Mouse (Mus musculus) liver, embryonic 15.5 days (tissue): ENCODE measurements around the gene Cdc14a. TPM values are rescaled to one million over a fixed set of nuclear protein-coding genes. Genes with fewer than 3 reads are reported as not detected.

ENCODE experiments used
- ATAC-seq: fragments of 200-750 bp; cut with Nextera tagmentation; 2 replicates; pipeline ENCODE4 v1.8.0; 2017; ENCODE audit warnings: moderate number of reproducible peaks, mild to moderate bottlenecking, moderate library complexity; ENCODE audit not compliant: insufficient read depth
- H3K27ac ChIP-seq: fragments of 300-500 bp; sonication (generic); replicated peaks from 2 replicates; pipeline ENCODE4 v1.5.1; 2015; ENCODE audit warnings: mild to moderate bottlenecking, inconsistent platforms
- H3K27me3 ChIP-seq: fragments of 300-500 bp; sonication (generic); 2 replicates; pipeline ENCODE4 v1.6.1; 2015; ENCODE audit warnings: mild to moderate bottlenecking, inconsistent platforms
- H3K36me3 ChIP-seq: fragments of 300-500 bp; sonication (generic); replicated peaks from 2 replicates; pipeline ENCODE4 v1.6.1; 2015; ENCODE audit warnings: moderate library complexity, mild to moderate bottlenecking, inconsistent platforms
- H3K4me1 ChIP-seq: fragments of 300-500 bp; sonication (generic); replicated peaks from 2 replicates; pipeline ENCODE4 v1.6.1; 2015; ENCODE audit warnings: inconsistent platforms
- H3K4me2 ChIP-seq: fragments of 300-500 bp; sonication (generic); 2 replicates; pipeline ENCODE4 v1.6.1; 2015; ENCODE audit warnings: moderate library complexity, mild to moderate bottlenecking, inconsistent platforms
- H3K4me3 ChIP-seq: fragments of 300-500 bp; sonication (generic); replicated peaks from 2 replicates; pipeline ENCODE4 v1.5.1; 2015; ENCODE audit warnings: mild to moderate bottlenecking, inconsistent platforms
- H3K9ac ChIP-seq: fragments of 300-500 bp; sonication (generic); 2 replicates; pipeline ENCODE4 v1.6.1; 2015; ENCODE audit warnings: moderate library complexity, mild to moderate bottlenecking, inconsistent platforms
- H3K9me3 ChIP-seq: fragments of 300-500 bp; sonication (generic); replicated peaks from 2 replicates; pipeline ENCODE4 v1.6.1; 2016; ENCODE audit warnings: inconsistent platforms
- WGBS: fragments of 180-500 bp; shearing (Covaris S2); methylation state at CpG from one replicate; pipeline ENCODE4 v1.1.7; 2015; ENCODE audit warnings: mixed read lengths; ENCODE audit not compliant: insufficient replicate concordance; 5-methylcytosine and 5-hydroxymethylcytosine counted together
- polyA plus RNA-seq: library from polyadenylated mRNA; unstranded; fragments of >200 nt; fragmentation: Nextera tagmentation; extraction: Ambion mirVana; gene quantifications from 2 replicates; pipeline ENCODE4 v1.2.1, GENCODE M21; 2015

Gene Cdc14a
- polyA plus RNA-seq, result 1.9 and 2.1 TPM in 2 replicates

DNA sequence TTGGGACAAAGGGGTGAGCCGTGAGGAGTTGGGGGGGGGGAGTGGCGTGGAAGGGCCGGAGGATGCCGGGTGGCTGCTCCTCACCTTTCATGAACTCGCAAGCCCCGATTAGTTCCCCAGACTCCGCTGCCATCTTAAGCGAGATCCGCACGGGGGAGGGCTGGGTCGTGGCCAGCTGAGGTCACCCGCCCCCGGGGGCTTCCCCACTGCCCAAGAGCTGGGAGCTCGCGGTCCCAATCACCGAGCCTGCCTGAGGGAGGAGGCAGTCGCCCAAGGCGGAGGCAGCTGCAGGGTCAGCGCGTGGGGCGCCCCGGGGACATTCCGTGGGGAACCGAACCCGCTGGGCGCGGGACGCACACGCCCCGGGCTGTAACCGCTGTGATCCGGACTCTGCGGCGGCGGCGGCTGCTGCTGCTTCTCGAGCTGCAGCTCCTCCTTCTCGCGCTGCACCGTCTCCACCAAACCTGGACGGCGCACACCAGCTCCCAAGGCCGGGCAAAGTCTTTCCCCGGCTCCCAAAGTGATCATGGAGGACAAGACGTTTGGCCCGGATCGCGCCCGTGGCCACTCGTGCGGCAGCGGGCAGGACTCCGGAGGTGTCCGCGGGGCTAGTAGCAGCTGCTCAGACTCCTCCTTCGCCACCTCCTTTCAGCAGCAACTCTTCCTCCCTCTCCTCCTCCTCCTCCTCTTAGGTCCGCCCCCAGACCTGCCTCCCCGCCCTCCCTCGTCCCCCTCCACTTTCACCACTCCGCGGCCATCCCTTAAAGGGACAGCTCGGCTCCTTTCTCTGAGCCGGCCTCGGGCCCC lies at the start of gene Cdc14a:
Cdc14a (minus strand) TSS at position 680 of the 807 bp plus-strand sequence.
- Histone ChIP-seq H3K4me3 (peak within 1 kb of the TSS; percentile 91), H3K27ac (peak within 1 kb of the TSS; percentile 88), H3K9ac (peak within 1 kb of the TSS; percentile 85), H3K4me2 (peak within 1 kb of the TSS; percentile 100), H3K36me3 (no peaks in the 10 kb centered on the region; the same call in 1 of the 2 replicates), H3K9me3 (no peaks in the 10 kb centered on the region), H3K27me3 (no peaks in the 10 kb centered on the region), H3K4me1 (peaks cover 18% of the 10 kb centered on the region)
- WGBS, result under 1% methylated on average over 60 of the region's 64 CpGs
- peak; percentile 89 for ATAC-seq

DNA sequence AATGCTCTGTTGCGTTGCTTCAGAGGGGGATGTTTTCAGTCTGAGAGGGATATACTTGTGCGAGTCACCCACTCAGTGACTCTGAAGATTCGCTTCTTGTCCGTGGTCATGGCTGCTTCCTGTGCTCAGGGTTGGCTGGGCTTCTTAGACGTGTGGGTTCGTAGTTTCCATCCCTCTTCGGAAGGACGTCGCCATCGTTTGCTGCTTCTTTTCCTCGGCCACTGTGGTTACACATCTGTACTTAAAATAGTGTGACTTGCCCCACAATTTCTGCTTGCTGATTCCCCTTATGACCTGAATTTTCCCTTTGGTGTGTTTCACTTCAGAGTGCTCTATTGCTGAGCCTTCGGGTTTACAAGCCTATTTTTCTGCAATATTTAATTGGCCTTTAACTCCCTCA lies 41.9 kb upstream of the Cdc14a start:
- Histone ChIP-seq H3K4me1 (no peaks in the 10 kb centered on the region), H3K9me3 (no peaks in the 10 kb centered on the region), H3K27ac (no peak overlapping the region), H3K36me3 (no peaks in the 10 kb centered on the region), H3K9ac (no peak overlapping the region), H3K27me3 (no peaks in the 10 kb centered on the region), H3K4me3 (no peak overlapping the region), H3K4me2 (no peak overlapping the region)
- WGBS, result 34% methylated on average over 12 of the region's 12 CpGs
- no peak for ATAC-seq

DNA sequence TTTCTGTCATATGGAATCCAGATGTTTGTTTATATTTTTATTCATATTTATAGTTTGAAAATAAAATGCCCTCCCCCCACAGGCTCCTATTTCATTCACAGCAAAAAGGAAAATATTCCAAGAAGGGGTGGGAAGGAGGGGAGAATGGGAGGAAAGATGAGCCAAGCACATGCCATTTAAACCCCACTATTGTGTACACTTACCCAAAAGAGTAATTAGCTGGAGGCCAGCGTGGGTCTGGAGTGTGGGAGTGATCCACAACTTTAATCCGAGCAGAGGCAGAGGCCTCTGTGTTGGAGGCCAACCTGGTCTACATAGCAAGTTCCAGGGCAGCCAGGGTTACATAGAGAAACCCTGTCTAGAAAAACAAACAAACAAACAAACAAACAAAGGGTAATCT lies 40.5 kb upstream of the Cdc14a start:
- H3K4me2 ChIP-seq, result no peak overlapping the region
- H3K4me1 ChIP-seq, result no peaks in the 10 kb centered on the region
- no peak for ATAC-seq
- 47% methylated on average over 2 of the region's 2 CpGs for WGBS
- H3K27ac ChIP-seq, result no peak overlapping the region
- no peaks in the 10 kb centered on the region for H3K27me3 ChIP-seq
- no peak overlapping the region for H3K9ac ChIP-seq
- no peak overlapping the region for H3K4me3 ChIP-seq
- no peaks in the 10 kb centered on the region for H3K9me3 ChIP-seq
- no peaks in the 10 kb centered on the region for H3K36me3 ChIP-seq

DNA sequence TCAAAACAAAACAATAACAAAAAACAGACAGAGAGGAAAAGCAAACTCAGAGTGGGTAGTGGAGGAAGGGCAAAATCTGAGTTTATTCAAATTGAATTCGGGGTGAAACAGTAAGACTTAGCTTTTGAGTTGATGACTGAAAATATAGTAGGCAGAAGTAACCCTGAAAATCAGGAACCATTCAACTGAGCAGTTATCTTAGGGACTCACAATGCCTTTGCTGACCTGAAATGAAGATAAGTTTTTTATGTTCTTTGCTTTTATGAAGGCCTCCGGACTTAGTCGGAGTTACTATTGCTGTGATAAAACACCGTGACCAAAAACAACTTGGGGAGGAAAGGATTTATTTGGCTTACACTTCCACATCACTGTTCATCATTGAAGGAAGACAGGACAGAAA lies 37.2 kb upstream of the Cdc14a start:
- no peaks in the 10 kb centered on the region for H3K9me3 ChIP-seq
- no peak for ATAC-seq
- no peak overlapping the region for H3K4me2 ChIP-seq
- H3K36me3 ChIP-seq, result no peaks in the 10 kb centered on the region
- H3K27ac ChIP-seq, result no peak overlapping the region
- H3K4me1 ChIP-seq, result no peaks in the 10 kb centered on the region
- no peak overlapping the region for H3K4me3 ChIP-seq
- 53% methylated on average over 4 of the region's 4 CpGs for WGBS
- no peak overlapping the region for H3K9ac ChIP-seq
- H3K27me3 ChIP-seq, result no peaks in the 10 kb centered on the region

DNA sequence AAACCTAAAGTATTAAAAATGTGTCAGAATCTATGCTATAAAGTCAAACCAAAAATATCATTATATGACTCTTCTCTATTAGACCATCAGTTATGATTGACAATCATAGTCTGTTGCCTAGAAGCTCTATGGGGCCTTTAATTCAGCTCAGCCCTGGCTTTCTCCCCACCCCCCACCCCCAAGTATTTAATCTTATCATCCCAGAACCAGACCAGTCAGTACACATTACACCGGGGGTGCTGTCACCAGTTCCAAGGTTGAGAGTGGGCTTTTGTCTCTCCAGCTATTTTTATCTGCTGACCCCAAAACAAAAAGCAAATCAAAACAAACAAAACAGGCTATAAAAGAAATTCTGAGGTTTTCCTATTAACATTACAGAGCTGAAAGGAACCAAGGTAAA lies 30.7 kb upstream of the Cdc14a start:
- no peaks in the 10 kb centered on the region for H3K9me3 ChIP-seq
- ATAC-seq, result no peak
- no peak overlapping the region for H3K4me2 ChIP-seq
- WGBS, result 18% methylated on average over 1 of the region's 1 CpGs
- H3K4me3 ChIP-seq, result no peak overlapping the region
- H3K27me3 ChIP-seq, result no peaks in the 10 kb centered on the region
- H3K4me1 ChIP-seq, result peaks cover 9% of the 10 kb centered on the region; the same call in 1 of the 2 replicates
- no peaks in the 10 kb centered on the region for H3K36me3 ChIP-seq
- H3K9ac ChIP-seq, result no peak overlapping the region
- no peak overlapping the region for H3K27ac ChIP-seq

DNA sequence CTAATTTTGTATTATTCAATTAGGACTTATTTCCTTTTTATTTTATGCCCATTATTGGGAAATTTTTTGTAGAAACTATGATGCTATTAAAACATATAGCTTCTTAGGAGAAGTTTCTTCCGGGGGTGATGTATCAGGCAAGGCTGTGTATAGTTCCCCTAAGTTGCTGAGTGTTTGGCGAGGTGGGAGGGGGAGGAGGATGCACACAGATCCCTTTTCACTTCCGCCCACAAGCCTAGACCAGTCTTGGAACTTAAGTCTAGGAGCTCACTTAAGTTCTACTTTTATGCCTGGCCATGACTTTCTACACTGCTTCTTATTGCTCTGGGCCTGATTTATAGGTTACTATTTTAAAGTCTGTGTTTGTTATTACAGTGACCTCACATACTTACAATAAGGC lies 26.9 kb upstream of the Cdc14a start:
- Histone ChIP-seq H3K9me3 (no peaks in the 10 kb centered on the region), H3K27ac (no peak overlapping the region), H3K27me3 (no peaks in the 10 kb centered on the region), H3K4me2 (no peak overlapping the region), H3K9ac (no peak overlapping the region), H3K36me3 (no peaks in the 10 kb centered on the region), H3K4me1 (peaks cover 9% of the 10 kb centered on the region; the same call in 1 of the 2 replicates), H3K4me3 (no peak overlapping the region)
- no peak for ATAC-seq
- WGBS, result 43% methylated on average over 3 of the region's 3 CpGs

DNA sequence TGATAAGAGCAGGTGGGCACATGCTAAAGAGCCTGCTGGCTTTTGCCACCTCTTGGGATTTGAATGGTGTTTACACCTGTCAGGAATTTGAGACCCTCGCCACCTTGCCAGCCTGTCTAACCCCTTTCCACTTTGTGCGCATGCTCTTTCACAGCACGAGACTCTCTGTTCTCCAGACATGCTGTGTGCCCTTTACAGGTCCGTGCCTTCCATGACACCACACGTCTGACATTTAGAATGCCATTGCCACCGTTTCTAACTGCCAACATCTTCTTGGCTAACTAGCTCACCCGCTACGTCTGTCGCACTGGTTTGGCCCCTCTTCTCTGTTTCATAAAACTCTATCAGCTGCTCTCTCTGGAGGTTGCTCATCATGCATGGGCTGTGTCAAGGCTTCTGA lies 20.5 kb upstream of the Cdc14a start:
- H3K36me3 ChIP-seq, result no peaks in the 10 kb centered on the region
- no peak overlapping the region for H3K27ac ChIP-seq
- H3K4me2 ChIP-seq, result no peak overlapping the region
- no peaks in the 10 kb centered on the region for H3K9me3 ChIP-seq
- H3K9ac ChIP-seq, result no peak overlapping the region
- WGBS, result 77% methylated on average over 9 of the region's 9 CpGs
- H3K4me1 ChIP-seq, result no peaks in the 10 kb centered on the region
- no peak overlapping the region for H3K4me3 ChIP-seq
- H3K27me3 ChIP-seq, result no peaks in the 10 kb centered on the region
- no peak for ATAC-seq

DNA sequence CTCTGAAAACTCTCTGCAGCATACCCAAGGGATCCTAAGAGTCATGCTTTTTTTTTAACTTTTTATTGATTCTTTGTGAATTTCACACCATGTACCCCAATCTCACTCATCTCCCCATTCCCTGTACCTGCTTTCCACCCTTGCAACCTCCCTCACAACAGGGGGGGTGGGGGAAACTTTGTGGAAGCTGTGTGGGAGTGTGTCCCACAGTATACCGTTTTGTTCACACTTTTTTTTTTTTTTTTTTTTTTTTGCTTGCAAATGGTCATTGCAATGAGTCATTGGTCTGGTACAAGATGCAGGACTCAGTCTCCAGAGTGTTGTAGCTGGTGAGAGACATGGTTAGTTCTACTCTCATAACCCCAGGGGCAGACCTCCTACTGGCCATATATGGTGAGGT lies 19.0 kb upstream of the Cdc14a start:
- Histone ChIP-seq H3K36me3 (no peaks in the 10 kb centered on the region), H3K27ac (no peak overlapping the region), H3K4me3 (no peak overlapping the region), H3K4me1 (no peaks in the 10 kb centered on the region), H3K9ac (no peak overlapping the region), H3K9me3 (no peaks in the 10 kb centered on the region), H3K4me2 (no peak overlapping the region), H3K27me3 (no peaks in the 10 kb centered on the region)
- no peak for ATAC-seq
- WGBS, result 42% methylated on average over 1 of the region's 1 CpGs

DNA sequence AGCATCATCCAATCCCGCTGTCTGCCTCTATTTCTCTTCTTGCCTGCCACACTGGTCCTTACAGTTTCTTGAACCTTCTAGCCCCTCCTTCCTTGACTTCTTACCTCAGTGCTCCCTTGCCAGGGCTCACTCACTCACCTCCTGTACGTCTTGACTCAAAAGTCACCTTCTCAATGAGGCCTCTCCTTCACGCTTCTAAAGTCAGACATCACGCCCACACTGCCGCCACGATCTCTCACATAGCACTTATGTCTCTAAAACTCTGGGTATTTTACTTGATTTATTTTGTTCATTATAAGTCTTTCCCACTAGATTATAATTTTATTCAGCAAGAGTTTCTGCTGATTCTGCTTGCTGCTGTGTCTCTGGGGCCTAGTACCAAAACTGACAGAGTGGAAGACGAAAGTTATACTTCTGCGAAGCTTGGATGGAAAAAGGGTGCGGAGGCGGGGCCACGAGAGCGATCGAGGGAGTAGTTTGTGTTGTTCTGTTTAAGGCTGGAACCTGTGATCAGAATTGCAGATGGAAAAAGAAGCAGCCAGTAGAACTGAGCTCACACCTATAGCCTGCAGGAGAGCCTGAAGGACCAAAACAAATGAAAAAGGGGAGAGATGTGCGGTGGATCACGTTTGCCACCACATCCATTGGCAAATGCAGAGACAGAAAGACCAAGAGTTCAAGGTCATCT lies 17.8 kb upstream of the Cdc14a start:
- H3K4me3 ChIP-seq, result no peak overlapping the region
- ATAC-seq, result no peak
- no peak overlapping the region for H3K27ac ChIP-seq
- no peaks in the 10 kb centered on the region for H3K27me3 ChIP-seq
- H3K4me1 ChIP-seq, result no peaks in the 10 kb centered on the region
- H3K9me3 ChIP-seq, result no peaks in the 10 kb centered on the region
- H3K4me2 ChIP-seq, result no peak overlapping the region
- H3K9ac ChIP-seq, result no peak overlapping the region
- no peaks in the 10 kb centered on the region for H3K36me3 ChIP-seq
- WGBS, result 83% methylated on average over 15 of the region's 15 CpGs

DNA sequence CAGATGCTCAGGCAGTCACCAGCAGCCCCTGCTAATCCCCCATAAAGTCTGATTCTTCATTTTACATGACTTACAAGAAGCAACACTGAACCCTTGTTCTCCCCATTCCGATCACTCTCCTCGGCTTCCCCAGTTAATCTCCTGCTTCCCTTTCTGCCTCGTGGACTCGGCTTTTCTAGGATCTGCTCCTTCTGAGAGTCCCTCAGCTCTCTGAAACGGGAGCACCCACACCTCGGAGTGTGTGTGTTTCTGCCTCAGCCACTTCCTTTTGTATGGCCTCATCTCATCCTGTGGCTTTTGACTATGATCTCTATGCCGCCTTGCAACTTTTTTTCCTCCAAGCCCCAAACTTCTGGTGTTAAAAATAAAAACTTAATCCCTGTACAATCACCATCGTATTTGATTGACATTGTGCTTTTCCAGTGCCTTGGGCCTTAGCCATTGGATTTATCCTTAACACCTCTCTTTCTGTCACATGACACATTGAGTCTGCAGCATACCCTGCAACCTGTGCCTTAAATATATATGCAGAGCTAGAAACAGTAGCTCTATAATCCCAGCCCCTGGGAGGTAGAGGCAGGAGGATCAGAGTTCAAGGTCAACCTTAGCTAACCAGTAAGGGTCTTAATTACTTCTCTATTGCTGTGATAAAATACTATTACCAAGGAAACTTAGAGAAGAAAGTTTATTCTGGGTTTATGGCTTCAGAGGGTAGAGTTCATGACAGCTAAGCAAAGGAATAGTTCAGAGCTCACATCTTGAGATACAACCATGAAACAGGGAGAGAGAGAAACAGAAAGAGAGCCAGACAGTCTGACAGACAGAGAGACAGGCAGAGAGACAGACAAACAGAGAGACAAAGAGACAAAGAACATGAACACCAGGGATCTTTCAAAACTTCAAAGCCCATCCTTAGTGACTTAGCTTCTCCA lies 16.5 kb upstream of the Cdc14a start:
- WGBS, result 25% methylated on average over 8 of the region's 8 CpGs
- no peak for ATAC-seq
- H3K36me3 ChIP-seq, result no peaks in the 10 kb centered on the region
- no peaks in the 10 kb centered on the region for H3K27me3 ChIP-seq
- H3K27ac ChIP-seq, result no peak overlapping the region
- no peak overlapping the region for H3K4me2 ChIP-seq
- H3K9ac ChIP-seq, result no peak overlapping the region
- no peaks in the 10 kb centered on the region for H3K4me1 ChIP-seq
- no peak overlapping the region for H3K4me3 ChIP-seq
- H3K9me3 ChIP-seq, result no peaks in the 10 kb centered on the region
